In genomic region chr13:70582517-70582916, GRCm38 (mm10) we compare ENCODE assay signal across 9 mouse cellular contexts. TPM values are rescaled to one million over a fixed set of nuclear protein-coding genes. Genes with fewer than 3 reads are reported as not detected.
DNase-seq lines count a peak whose midpoint lies in the region; ATAC-seq and TF ChIP-seq lines count a peak whose summit lies in the region.
"Had no signal": no experiment of that assay in that cellular context is flagged by ENCODE, and none has a peak within 500 bp of the region (broad histone marks: within the 10 kb centered on the region; RNA-seq: fewer than 3 reads in every experiment).

No protein-coding gene starts in this region.

- TF ChIP-seq POLR2A in bone marrow, adult 2 months (IDR thresholded peaks at IDR 0.05; ENCODE audit: borderline replicate concordance, control insufficient read depth, low read depth, low read length): no peak

- H3K9ac ChIP-seq in liver, embryonic 11.5 days (ENCODE audit: low read depth, low read length): no peak overlapping the region
- H3K9ac ChIP-seq: lung, embryonic 15.5 days had no signal

- TF ChIP-seq CTCF in bone marrow, adult 2 months (IDR thresholded peaks at IDR 0.05; ENCODE audit: control insufficient read depth, insufficient read depth, low read length): peak; percentile 54

- H3K4me2 ChIP-seq in liver, embryonic 11.5 days: no peak overlapping the region
- H3K4me2 ChIP-seq: lung, embryonic 15.5 days had no signal

- no peaks in the 10 kb centered on the region for H3K27me3 ChIP-seq in liver, embryonic 11.5 days (replicated peaks; ENCODE audit: control insufficient read depth, insufficient read depth, low read length)
- H3K27me3 ChIP-seq: lung, embryonic 15.5 days had no signal

- no peak for ATAC-seq in liver, embryonic 11.5 days (replicated peaks; ENCODE audit: low FRiP score)
- ATAC-seq in megakaryocyte, adult 5-6 weeks (ENCODE audit: poor library complexity, severe bottlenecking): peak; percentile 67

- H3K4me3 ChIP-seq in liver, embryonic 11.5 days (ENCODE audit: low read depth, low read length): no peak overlapping the region
- no peak overlapping the region for H3K4me3 ChIP-seq in bone marrow, adult 2 months (replicated peaks; ENCODE audit: control insufficient read depth, low read depth, low read length)
- H3K4me3 ChIP-seq: lung, embryonic 15.5 days had no signal

- no peaks in the 10 kb centered on the region for H3K9me3 ChIP-seq in liver, embryonic 11.5 days (ENCODE audit: control insufficient read depth, low read length)
- H3K9me3 ChIP-seq: lung, embryonic 15.5 days had no signal

- H3K4me1 ChIP-seq in liver, embryonic 11.5 days (replicated peaks; ENCODE audit: control insufficient read depth, insufficient read depth, low read length): no peaks in the 10 kb centered on the region
- no peaks in the 10 kb centered on the region; the same call in 1 of the 2 replicates for H3K4me1 ChIP-seq in bone marrow, adult 2 months (ENCODE audit: control insufficient read depth, insufficient read depth, low read length)
- H3K4me1 ChIP-seq: lung, embryonic 15.5 days had no signal

- 0 out of 2 replicates have a peak, but pooled peaks cover 4% of the 10 kb centered on the region for H3K36me3 ChIP-seq in liver, embryonic 11.5 days (ENCODE audit: control insufficient read depth, insufficient read depth, low read length)

- DNase-seq in cerebellum, postnatal 10 days: peak; percentile 76 to 79
- no peak for DNase-seq in cerebellum, adult 11-12 months
- DNase-seq in liver: peak; percentile 27
- DNase-seq in liver, embryonic 11.5 days (ENCODE audit: low spot score): no peak
- DNase-seq in kidney, postnatal 14 days: peak; percentile 16
- no peak for DNase-seq in natural killer cell, adult 2 months (ENCODE audit: low spot score in 2 of 2)

- H3K27ac ChIP-seq in liver, embryonic 11.5 days (ENCODE audit: low read depth, low read length): no peak overlapping the region
- no peak overlapping the region for H3K27ac ChIP-seq in bone marrow, adult 2 months (ENCODE audit: control insufficient read depth, insufficient read depth, low read depth, low read length, poor library complexity)
- H3K27ac ChIP-seq: lung, embryonic 15.5 days had no signal

- WGBS in liver, embryonic 11.5 days: 55% methylated on average over 2 of the region's 2 CpGs
- WGBS in bone marrow, adult 2 months: 33% methylated on average over 2 of the region's 2 CpGs

RNA-seq across cellular contexts. Expression of gene Ice1, which starts 54.9 kb away (rescaled TPM):
- polyA plus RNA-seq in liver, embryonic 11.5 days (2014; fragmentation: Nextera tagmentation; extraction: Ambion mirVana): 19.5 and 22.0 TPM in 2 replicates
- 7.9 and 10.2 TPM in 2 replicates for polyA plus RNA-seq in bone marrow, adult 2 months (2011; ENCODE audit: insufficient read depth, insufficient read length, low replicate concordance, missing spikeins)
- total RNA-seq in megakaryocyte, adult 5-6 weeks (2015): 25.7 and 28.7 TPM in 2 replicates
- 22.5 and 25.2 TPM in 2 replicates for total RNA-seq in megakaryocyte, adult 5-6 weeks (2017)

Comparison
In these comparisons a context has a peak if more than half of its experiments do, and no peak if none do; other contexts are left out.
1. DNase-seq: peak in cerebellum, postnatal 10 days (2 of 2), liver (single experiment) and kidney, postnatal 14 days (single experiment); none in cerebellum, adult 11-12 months (single experiment), liver, embryonic 11.5 days (single experiment) and natural killer cell, adult 2 months (0 of 2).